Mouse (Mus musculus) left cerebral cortex, postnatal 36 days (tissue): ENCODE measurements around the gene Foxred1. TPM values are rescaled to one million over a fixed set of nuclear protein-coding genes. Genes with fewer than 3 reads are reported as not detected.

Experiments used
- DNase-seq, 2 experiments: peaks; one replicate each; pipeline ENCODE4 v3.0.0; 2021 to 2022; ENCODE audit warnings: low spot score in 2 of 2, mixed read lengths in 1 of 2
- intact Hi-C: fragments of 180-260 bp; cut with DNase I; formaldehyde crosslinking; loops from one replicate; pipeline ENCODE4 v1.15.1; 2025
- total RNA-seq, 2 experiments: library from RNA; stranded (reverse); gene quantifications; 2 replicates each; pipeline ENCODE4 v1.2.3; 2021

Gene Foxred1
- total RNA-seq, 2 experiments from 2014 or later = 32.4 to 41.2 TPM

DNA sequence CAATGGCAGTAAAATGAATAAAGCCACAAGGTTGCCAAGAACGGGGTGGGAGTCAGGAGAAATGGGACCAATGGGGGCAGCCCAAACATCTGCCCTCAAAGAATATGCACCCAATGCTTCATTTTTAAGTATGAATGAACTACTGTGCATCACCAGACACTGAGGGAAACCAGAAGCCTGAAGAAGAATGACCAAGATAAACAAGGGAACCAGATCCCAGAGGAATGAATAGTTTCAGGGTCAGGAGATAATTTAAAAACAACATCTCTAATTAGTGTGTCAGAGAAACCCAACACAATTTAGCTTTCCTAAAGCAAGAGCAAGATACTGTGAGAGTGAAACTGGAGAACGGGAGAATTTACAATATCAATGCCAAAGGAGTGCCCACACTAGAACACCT lies 50.2 kb downstream of the Foxred1 start:
- no peak for DNase-seq
- intact Hi-C loops = loop anchor here (5.0 to 10.0 kb wide), 3 partner anchors 43 to 1896 kb away; partner anchors contain the start of gene St3gal4

DNA sequence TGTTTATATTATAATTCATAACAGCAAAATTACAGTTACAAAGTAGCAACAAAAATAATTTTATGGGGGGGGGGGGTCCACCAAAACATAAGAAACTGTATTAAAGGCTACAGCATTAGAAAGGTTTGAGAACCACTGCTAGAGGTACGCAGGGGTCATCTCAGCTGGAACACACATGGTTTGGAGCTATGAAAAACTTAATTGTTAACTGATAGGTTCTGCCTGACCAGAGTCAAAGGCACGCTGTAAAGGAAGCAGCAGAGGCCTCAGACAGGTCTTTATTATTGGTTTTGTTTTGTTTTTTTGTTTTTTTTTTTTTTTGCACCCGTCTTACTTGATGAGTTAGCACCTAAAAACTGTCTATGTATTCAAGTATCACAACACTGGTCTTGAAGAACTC lies 52.4 kb downstream of the Foxred1 start:
- intact Hi-C loops = no loop called here
- no peak for DNase-seq

DNA sequence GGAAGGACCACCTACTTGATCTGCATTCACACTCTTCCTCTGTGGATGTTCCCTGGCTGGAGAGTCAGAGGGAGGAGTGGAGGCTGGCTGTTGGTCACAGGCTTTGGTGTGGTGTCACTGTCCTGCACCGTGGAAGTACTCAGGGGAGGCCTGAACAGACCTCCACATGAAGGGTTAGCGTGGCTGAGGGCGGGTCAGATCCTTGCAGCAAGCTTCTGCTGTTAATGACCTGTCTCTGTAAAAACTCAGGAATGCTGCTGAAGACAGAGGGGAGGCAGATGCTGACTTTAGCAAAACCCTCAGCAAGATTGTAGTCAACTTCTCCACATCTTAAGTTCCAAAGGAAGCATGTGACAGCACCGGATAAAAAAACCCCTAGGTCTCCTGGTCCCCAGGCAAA lies 54.0 kb downstream of the Foxred1 start:
- intact Hi-C loops = no loop called here
- no peak for DNase-seq

DNA sequence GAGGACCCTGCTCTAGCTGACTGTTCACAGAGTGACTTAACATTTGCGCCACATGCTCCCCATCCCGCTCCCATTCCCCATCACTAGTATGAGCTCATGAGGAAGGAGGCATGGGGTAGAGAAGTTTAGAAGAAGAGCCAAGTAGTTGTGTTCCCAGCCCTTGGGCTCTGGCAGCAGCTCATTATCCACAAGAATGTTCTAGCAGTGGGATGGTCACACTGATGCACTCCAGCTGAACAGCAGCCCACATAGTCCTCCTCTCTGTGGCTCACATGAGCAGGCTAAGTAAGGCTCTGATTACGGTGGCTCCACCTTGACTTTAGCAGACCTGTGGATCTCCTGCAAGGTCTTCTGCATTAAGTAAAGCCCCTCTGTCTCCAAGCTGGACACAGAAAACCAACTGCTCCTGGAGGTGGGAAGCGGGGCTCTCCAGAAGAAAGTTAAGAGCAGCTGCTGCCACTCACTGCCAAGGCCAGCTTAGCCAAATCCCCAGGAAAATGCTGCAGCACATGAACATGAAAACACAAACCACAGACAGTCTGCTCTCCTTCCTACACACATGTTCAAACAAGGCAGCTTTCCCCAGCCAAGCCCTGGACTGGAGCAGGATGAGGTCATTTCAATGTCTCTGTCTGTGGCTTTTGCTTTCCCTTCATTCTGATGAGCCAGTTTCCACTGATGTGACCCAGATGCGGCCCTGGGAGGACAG lies 54.7 kb downstream of the Foxred1 start:
- intact Hi-C loops = no loop called here
- peak in 1 of 2 experiments; percentile 46 for DNase-seq

Other genes with a start within 250 kb of the Foxred1 start
- gene St3gal4, start 91.8 kb downstream of the Foxred1 start, total RNA-seq = 10 to 100 TPM; 26.3 to 26.4 TPM
- gene Dcps, start 35.0 kb downstream of the Foxred1 start, total RNA-seq = 10 to 100 TPM; 16.4 to 16.7 TPM
- 10 to 100 TPM; 61.3 to 65.0 TPM for gene Srpr, start 10.9 kb downstream of the Foxred1 start, total RNA-seq
- 1 to 10 TPM; 1.6 to 2.4 TPM for gene Tirap, start 10.8 kb downstream of the Foxred1 start, total RNA-seq
- gene Fam118b, start 56.8 kb upstream of the Foxred1 start, total RNA-seq = 10 to 100 TPM; 17.7 to 23.8 TPM
- gene Rpusd4, start 56.8 kb upstream of the Foxred1 start, total RNA-seq = 1 to 10 TPM; 8.4 to 8.8 TPM
- 1 to 10 TPM; 8.0 to 9.1 TPM for gene Cdon, start 210.1 kb upstream of the Foxred1 start, total RNA-seq